Mouse (Mus musculus) ES-E14 (cell line): ENCODE results near the gene Gm10260.

ENCODE experiments used
- HCFC1 ChIP-seq: IDR thresholded peaks from 2 replicates; pipeline ENCODE4 v1.6.1; 2012; ENCODE audit warnings: low read length, inconsistent platforms, borderline replicate concordance; ENCODE audit not compliant: insufficient read depth
- ZC3H11A ChIP-seq: IDR thresholded peaks from 2 replicates; pipeline ENCODE4 v1.6.1; 2012; ENCODE audit warnings: low read depth, mild to moderate bottlenecking, inconsistent platforms, low read length, borderline replicate concordance
- ZNF384 ChIP-seq: IDR thresholded peaks from 2 replicates; pipeline ENCODE4 v1.6.1; 2012; ENCODE audit warnings: low read depth, low read length, inconsistent platforms

- TF ChIP-seq ZC3H11A (no peak), ZNF384 (no peak), HCFC1 (no peak)
These were observed 29.5 kb upstream of the Gm10260 start for GRCm38 (mm10) chr13:97789782-97790450.
